Mouse (Mus musculus) hindbrain, embryonic 15.5 days (tissue): ENCODE measurements around the gene Efna1. TPM values are rescaled to one million over a fixed set of nuclear protein-coding genes. Genes with fewer than 3 reads are reported as not detected.
A peak's percentile ranks its signal among the peaks of the same experiment; 100 is the strongest.

ENCODE experiments used
- ATAC-seq: fragments of 200-750 bp; cut with Nextera tagmentation; 2 replicates; pipeline ENCODE4 v1.8.0; 2017; ENCODE audit warnings: low read depth, moderate number of reproducible peaks, moderate TSS enrichment; ENCODE audit not compliant: low FRiP score
- H3K27ac ChIP-seq: fragments of 300-500 bp; sonication (generic); replicated peaks from 2 replicates; pipeline ENCODE4 v1.5.1; 2015; ENCODE audit warnings: mild to moderate bottlenecking, inconsistent platforms
- H3K27me3 ChIP-seq: fragments of 300-500 bp; sonication (generic); 2 replicates; pipeline ENCODE4 v1.6.1; 2015; ENCODE audit warnings: control low read depth, inconsistent platforms
- H3K36me3 ChIP-seq: fragments of 300-500 bp; sonication (generic); 2 replicates; pipeline ENCODE4 v1.6.1; 2015; ENCODE audit warnings: control low read depth, inconsistent platforms
- H3K4me1 ChIP-seq: fragments of 300-500 bp; sonication (generic); replicated peaks from 2 replicates; pipeline ENCODE4 v1.6.1; 2015; ENCODE audit warnings: control low read depth, inconsistent platforms
- H3K4me2 ChIP-seq: fragments of 300-500 bp; sonication (generic); 2 replicates; pipeline ENCODE4 v1.6.1; 2015; ENCODE audit warnings: moderate library complexity, mild to moderate bottlenecking, inconsistent platforms
- H3K4me3 ChIP-seq: fragments of 300-500 bp; sonication (generic); 2 replicates; pipeline ENCODE4 v1.5.1; 2015; ENCODE audit warnings: mild to moderate bottlenecking, inconsistent platforms
- H3K9ac ChIP-seq: fragments of 300-500 bp; sonication (generic); 2 replicates; pipeline ENCODE4 v1.6.1; 2015; ENCODE audit warnings: inconsistent platforms
- H3K9me3 ChIP-seq: fragments of 300-500 bp; sonication (generic); 2 replicates; pipeline ENCODE4 v1.6.1; 2016; ENCODE audit warnings: control low read depth, inconsistent platforms
- WGBS: fragments of 180-500 bp; shearing (Covaris S2); methylation state at CpG from one replicate; pipeline ENCODE4 v1.1.7; 2015; 5-methylcytosine and 5-hydroxymethylcytosine counted together
- polyA plus RNA-seq: library from polyadenylated mRNA; unstranded; fragments of >200 nt; fragmentation: Nextera tagmentation; extraction: Ambion mirVana; gene quantifications from 2 replicates; pipeline ENCODE4 v1.2.1, GENCODE M21; 2015

Efna1 gene
- 8.9 and 9.1 TPM in 2 replicates for polyA plus RNA-seq

- H3K27ac ChIP-seq = peak within 1 kb of the TSS; percentile 43; the same call in 1 of the 2 replicates
Measured at GRCm38 (mm10) chr3:89280606-89281511, at the start of gene Efna1. Gene Efna1 (minus strand): TSS chr3:89281142.

DNA sequence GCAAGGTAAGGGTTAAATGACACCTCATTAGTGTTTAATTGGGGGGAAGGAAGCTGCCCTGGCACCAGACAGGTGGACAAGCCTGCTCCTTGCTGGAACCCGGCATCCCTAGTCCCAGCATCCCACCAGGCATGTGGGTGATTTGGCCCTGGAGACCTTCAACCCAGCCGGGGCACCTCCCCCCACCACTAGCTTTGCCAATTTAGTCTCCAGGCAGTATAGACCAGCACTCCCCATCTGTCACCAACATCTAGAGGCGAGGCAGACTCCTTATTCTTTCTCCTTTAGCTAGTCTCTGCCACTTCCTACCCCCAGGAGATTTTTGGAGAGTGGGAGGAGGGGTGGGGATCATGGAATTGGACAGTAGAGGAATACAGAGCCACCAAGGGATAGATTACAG lies 49.4 kb upstream of the Efna1 start:
- no peak overlapping the region for H3K4me3 ChIP-seq
- no peaks in the 10 kb centered on the region for H3K36me3 ChIP-seq
- peaks cover 33% of the 10 kb centered on the region for H3K4me1 ChIP-seq
- H3K27ac ChIP-seq = no peak overlapping the region
- no peak overlapping the region for H3K9ac ChIP-seq
- H3K4me2 ChIP-seq = no peak overlapping the region
- H3K9me3 ChIP-seq = no peaks in the 10 kb centered on the region
- no peaks in the 10 kb centered on the region for H3K27me3 ChIP-seq
- ATAC-seq = peak; percentile 29; the same call in 1 of the 2 replicates
- 33% methylated on average over 3 of the region's 3 CpGs for WGBS

More at GRCm38 (mm10) chr3:89280606-89281511, at the start of gene Efna1:
- H3K36me3 ChIP-seq = no peaks in the 10 kb centered on the region
- no peaks in the 10 kb centered on the region for H3K9me3 ChIP-seq
- WGBS = under 1% methylated on average over 52 of the region's 52 CpGs
- peak within 1 kb of the TSS; percentile 70 for H3K4me2 ChIP-seq
- H3K27me3 ChIP-seq = peaks cover 25% of the 10 kb centered on the region
- peaks cover 40% of the 10 kb centered on the region for H3K4me1 ChIP-seq
- peak; percentile 23; the same call in 1 of the 2 replicates for ATAC-seq
- peak within 1 kb of the TSS; percentile 44 for H3K9ac ChIP-seq
- H3K4me3 ChIP-seq = peak within 1 kb of the TSS; percentile 43

GRCm38 (mm10) chr3:89328623-89329022 lies 47.7 kb upstream of the Efna1 start:
- H3K9me3 ChIP-seq = no peaks in the 10 kb centered on the region
- peaks cover 4% of the 10 kb centered on the region; the same call in 1 of the 2 replicates for H3K27me3 ChIP-seq
- no peak overlapping the region for H3K4me2 ChIP-seq
- no peaks in the 10 kb centered on the region for H3K36me3 ChIP-seq
- 17% methylated on average over 4 of the region's 4 CpGs for WGBS
- no peak overlapping the region for H3K4me3 ChIP-seq
- no peak for ATAC-seq
- peaks cover 33% of the 10 kb centered on the region for H3K4me1 ChIP-seq
- H3K9ac ChIP-seq = no peak overlapping the region
- no peak overlapping the region for H3K27ac ChIP-seq

DNA sequence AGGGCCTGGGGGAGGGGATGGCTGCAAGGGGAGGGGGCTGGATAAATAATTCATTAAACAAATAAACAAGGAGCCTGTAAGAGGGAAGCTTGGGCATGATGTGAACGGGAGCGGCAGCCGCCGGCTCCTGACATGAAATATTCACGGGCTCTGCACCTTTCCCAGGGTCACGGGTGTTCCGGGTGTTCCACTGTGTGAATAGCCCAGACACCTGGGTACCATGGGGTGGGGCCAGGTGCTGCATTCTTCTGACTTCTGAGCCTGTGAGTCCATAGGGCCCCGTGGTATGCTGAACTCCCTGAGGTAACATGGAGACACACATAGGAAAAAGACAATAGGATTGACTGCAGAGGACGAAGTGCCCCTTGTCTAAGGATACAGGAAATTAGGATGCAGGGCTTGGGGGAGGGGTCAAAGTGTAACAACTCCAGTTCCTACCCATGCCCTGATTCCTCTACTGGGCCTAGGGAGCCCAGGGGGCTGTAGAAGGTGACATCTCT lies 46.5 kb upstream of the Efna1 start:
- 37% methylated on average over 9 of the region's 9 CpGs for WGBS
- H3K27ac ChIP-seq = no peak overlapping the region
- peaks cover 4% of the 10 kb centered on the region; the same call in 1 of the 2 replicates for H3K27me3 ChIP-seq
- no peak overlapping the region for H3K4me3 ChIP-seq
- no peak for ATAC-seq
- H3K9me3 ChIP-seq = no peaks in the 10 kb centered on the region
- no peak overlapping the region for H3K4me2 ChIP-seq
- H3K4me1 ChIP-seq = peaks cover 28% of the 10 kb centered on the region
- no peaks in the 10 kb centered on the region for H3K36me3 ChIP-seq
- H3K9ac ChIP-seq = no peak overlapping the region

GRCm38 (mm10) chr3:89325882-89326281 lies 44.9 kb upstream of the Efna1 start:
- Histone ChIP-seq H3K9me3 (no peaks in the 10 kb centered on the region), H3K27ac (no peak overlapping the region), H3K36me3 (no peaks in the 10 kb centered on the region), H3K4me3 (no peak overlapping the region), H3K9ac (no peak overlapping the region), H3K4me2 (no peak overlapping the region), H3K4me1 (peaks cover 23% of the 10 kb centered on the region), H3K27me3 (peaks cover 4% of the 10 kb centered on the region; the same call in 1 of the 2 replicates)
- no peak for ATAC-seq
- 94% methylated on average over 8 of the region's 8 CpGs for WGBS

GRCm38 (mm10) chr3:89322514-89323165 lies 41.7 kb upstream of the Efna1 start, which contains the start of gene Efna3:
Gene Efna3 (minus strand): TSS chr3:89322965.
- Histone ChIP-seq H3K27ac (peak within 1 kb of the TSS; percentile 91), H3K27me3 (peaks cover 4% of the 10 kb centered on the region; the same call in 1 of the 2 replicates), H3K9me3 (no peaks in the 10 kb centered on the region), H3K9ac (peak within 1 kb of the TSS; percentile 74), H3K4me3 (peak within 1 kb of the TSS; percentile 66), H3K4me2 (peak within 1 kb of the TSS; percentile 86), H3K4me1 (peaks cover 45% of the 10 kb centered on the region), H3K36me3 (no peaks in the 10 kb centered on the region)
- WGBS = under 1% methylated on average over 49 of the region's 53 CpGs
- peak; percentile 36 for ATAC-seq

- 1% methylated on average over 14 of the region's 14 CpGs for WGBS
- ATAC-seq = no peak; the same call in 1 of the 2 replicates
- H3K9me3 ChIP-seq = no peaks in the 10 kb centered on the region
- peaks cover 50% of the 10 kb centered on the region for H3K4me1 ChIP-seq
- peak overlapping the region; percentile 66 for H3K4me3 ChIP-seq
- H3K36me3 ChIP-seq = no peaks in the 10 kb centered on the region
- peaks cover 4% of the 10 kb centered on the region; the same call in 1 of the 2 replicates for H3K27me3 ChIP-seq
- H3K9ac ChIP-seq = peak overlapping the region; percentile 74
- peak overlapping the region; percentile 86 for H3K4me2 ChIP-seq
- H3K27ac ChIP-seq = peak overlapping the region; percentile 91
Measured at GRCm38 (mm10) chr3:89322131-89322500, 41.2 kb upstream of the Efna1 start.

- Histone ChIP-seq H3K27ac (peak overlapping the region; percentile 91), H3K4me2 (peak overlapping the region; percentile 86), H3K9me3 (no peaks in the 10 kb centered on the region), H3K27me3 (peaks cover 4% of the 10 kb centered on the region; the same call in 1 of the 2 replicates), H3K4me1 (peaks cover 57% of the 10 kb centered on the region), H3K36me3 (no peaks in the 10 kb centered on the region), H3K9ac (peak overlapping the region; percentile 74), H3K4me3 (peak overlapping the region; percentile 66)
- ATAC-seq = peak; percentile 27
- WGBS = under 1% methylated on average over 59 of the region's 66 CpGs
Measured at GRCm38 (mm10) chr3:89321183-89322130, 40.5 kb upstream of the Efna1 start.

- Histone ChIP-seq H3K4me2 (peak overlapping the region; percentile 86), H3K9me3 (no peaks in the 10 kb centered on the region), H3K27ac (peak overlapping the region; percentile 91), H3K9ac (peak overlapping the region; percentile 74), H3K4me3 (peak overlapping the region; percentile 66), H3K27me3 (peaks cover 4% of the 10 kb centered on the region; the same call in 1 of the 2 replicates), H3K36me3 (no peaks in the 10 kb centered on the region), H3K4me1 (peaks cover 64% of the 10 kb centered on the region)
- ATAC-seq = peak; percentile 28
- under 1% methylated on average over 40 of the region's 41 CpGs for WGBS
Measured at GRCm38 (mm10) chr3:89320581-89321182, 39.7 kb upstream of the Efna1 start.

GRCm38 (mm10) chr3:89319591-89320350 lies 38.8 kb upstream of the Efna1 start:
- peak overlapping the region; percentile 74 for H3K9ac ChIP-seq
- peaks cover 4% of the 10 kb centered on the region; the same call in 1 of the 2 replicates for H3K27me3 ChIP-seq

More at GRCm38 (mm10) chr3:89319591-89320350, 38.8 kb upstream of the Efna1 start:
- H3K4me2 ChIP-seq = peak overlapping the region; percentile 86
- peak overlapping the region; percentile 91 for H3K27ac ChIP-seq
- ATAC-seq = no peak
- H3K4me1 ChIP-seq = peaks cover 73% of the 10 kb centered on the region
- H3K4me3 ChIP-seq = peak overlapping the region; percentile 66
- H3K9me3 ChIP-seq = no peaks in the 10 kb centered on the region
- peaks cover 4% of the 10 kb centered on the region; the same call in 1 of the 2 replicates for H3K36me3 ChIP-seq
- WGBS = 1% methylated on average over 58 of the region's 58 CpGs
